Mouse (Mus musculus): ENCODE results near the gene Olfr725.

- TF ChIP-seq CTCF (IDR thresholded peaks at IDR 0.05; ENCODE audit: low read depth, low read length) (no peak), TAL1 (conservative IDR thresholded peaks at IDR 0.05; ENCODE audit: low read depth, low read length) (no peak), GATA1 (IDR thresholded peaks at IDR 0.05; ENCODE audit: borderline replicate concordance, low read length) (no peak)
These were observed 21.4 kb upstream of the Olfr725 start for GRCm38 (mm10) chr14:50061590-50061954.
